Mouse (Mus musculus): ENCODE results near the gene Rab7.
A peak's percentile ranks its signal among the peaks of the same experiment; 100 is the strongest.
"Not testable (repeated sequence)": the region's sequence is repeated elsewhere in the genome, so short reads cannot be mapped to it uniquely, and the experiment has no call there.

Rab7 gene

GRCm38 (mm10) chr6:88004773-88005172 lies 40.3 kb downstream of the Rab7 start:
- DNase-seq (ENCODE audit: extremely low spot score, low read depth, low spot score), result not testable (repeated sequence)

GRCm38 (mm10) chr6:88003439-88003838 lies 41.6 kb downstream of the Rab7 start:
- no peak for DNase-seq (ENCODE audit: extremely low spot score, low read depth, low spot score)

GRCm38 (mm10) chr6:87998358-87998757 lies 46.7 kb downstream of the Rab7 start:
- no peak for DNase-seq (ENCODE audit: extremely low spot score, low read depth, low spot score)

GRCm38 (mm10) chr6:87997706-87998265 lies 47.3 kb downstream of the Rab7 start:
- no peak for DNase-seq (ENCODE audit: extremely low spot score, low read depth, low spot score)

- no peak for DNase-seq (ENCODE audit: extremely low spot score, low read depth, low spot score)
These were observed 48.5 kb downstream of the Rab7 start for GRCm38 (mm10) chr6:87996606-87997005.

GRCm38 (mm10) chr6:87995519-87995918 lies 49.6 kb downstream of the Rab7 start:
- no peak for DNase-seq (ENCODE audit: extremely low spot score, low read depth, low spot score)

GRCm38 (mm10) chr6:87993790-87994571 lies 51.1 kb downstream of the Rab7 start:
- no peak for DNase-seq (ENCODE audit: extremely low spot score, low read depth, low spot score)

GRCm38 (mm10) chr6:87992733-87993132 lies 52.3 kb downstream of the Rab7 start:
- no peak for DNase-seq (ENCODE audit: extremely low spot score, low read depth, low spot score)

- DNase-seq (ENCODE audit: extremely low spot score, low read depth, low spot score), result no peak
These were observed 53.2 kb downstream of the Rab7 start for GRCm38 (mm10) chr6:87991886-87992285.

- DNase-seq (ENCODE audit: extremely low spot score, low read depth, low spot score), result no peak
These were observed 53.9 kb downstream of the Rab7 start for GRCm38 (mm10) chr6:87991216-87991615.

- DNase-seq (ENCODE audit: extremely low spot score, low read depth, low spot score), result no peak
These were observed 62.6 kb downstream of the Rab7 start for GRCm38 (mm10) chr6:87982506-87982905.

GRCm38 (mm10) chr6:87981547-87982256 lies 63.4 kb downstream of the Rab7 start, which contains the start of gene H1fx:
Gene H1fx (minus strand): TSS chr6:87981637.
- no peak for DNase-seq (ENCODE audit: extremely low spot score, low read depth, low spot score)

GRCm38 (mm10) chr6:87981030-87981485 lies 64.0 kb downstream of the Rab7 start:
- DNase-seq (ENCODE audit: extremely low spot score, low read depth, low spot score), result no peak

GRCm38 (mm10) chr6:87980374-87981029 lies 64.6 kb downstream of the Rab7 start:
- peak; percentile 74 for DNase-seq (ENCODE audit: extremely low spot score, low read depth, low spot score)

- no peak for DNase-seq (ENCODE audit: extremely low spot score, low read depth, low spot score)
These were observed 65.3 kb downstream of the Rab7 start for GRCm38 (mm10) chr6:87979728-87980127.

- DNase-seq (ENCODE audit: extremely low spot score, low read depth, low spot score), result no peak
These were observed 75.0 kb downstream of the Rab7 start for GRCm38 (mm10) chr6:87970041-87970440.

- not testable (repeated sequence) for DNase-seq (ENCODE audit: extremely low spot score, low read depth, low spot score)
These were observed 82.6 kb downstream of the Rab7 start for GRCm38 (mm10) chr6:87962457-87962856.
